In genomic region chr14:21890430-21890829, GRCm38 (mm10) we compare ENCODE assay signal across 14 mouse cellular contexts. TPM values are rescaled to one million over a fixed set of nuclear protein-coding genes. Genes with fewer than 3 reads are reported as not detected.
A peak's percentile ranks its signal among the peaks of the same experiment; 100 is the strongest.
DNase-seq lines count a peak whose midpoint lies in the region; ATAC-seq and TF ChIP-seq lines count a peak whose summit lies in the region.
"Had no signal": no experiment of that assay in that cellular context is flagged by ENCODE, and none has a peak within 500 bp of the region (broad histone marks: within the 10 kb centered on the region; RNA-seq: fewer than 3 reads in every experiment).

No protein-coding gene starts in this region.

- H3K27ac ChIP-seq in testis, adult 2 months (ENCODE audit: control insufficient read depth, insufficient read depth, low read depth, low read length), result no peak overlapping the region
- no peak overlapping the region for H3K27ac ChIP-seq in lung, embryonic 14.5 days (ENCODE audit: low read depth)
- no peak overlapping the region; the same call in 1 of the 2 replicates for H3K27ac ChIP-seq in hindbrain, embryonic 10.5 days
- no peak overlapping the region for H3K27ac ChIP-seq in forebrain, embryonic 13.5 days
- H3K27ac ChIP-seq: hindbrain, embryonic 15.5 days; layer of hippocampus, adult 2 months; liver, embryonic 15.5 days had no signal

- DNase-seq in gastrocnemius, postnatal 14 days, result peak; percentile 20
- DNase-seq in gastrocnemius, adult 18-20 months (ENCODE audit: low spot score), result no peak
- no peak for DNase-seq in testis, postnatal 10 days (ENCODE audit: low spot score)
- DNase-seq in lung, embryonic 14.5 days, result peak; percentile 48
- no peak for DNase-seq in hindbrain, embryonic 10.5 days (ENCODE audit: low spot score)
- DNase-seq in left cerebral cortex, adult 8-10 months (ENCODE audit: low spot score in 2 of 2), result no peak
- DNase-seq: cerebellum, adult 18-20 months; gastrocnemius, postnatal 10 days had no signal

- no peaks in the 10 kb centered on the region for H3K36me3 ChIP-seq in testis, adult 2 months (ENCODE audit: control insufficient read depth, insufficient read depth, low read length)
- no peaks in the 10 kb centered on the region for H3K36me3 ChIP-seq in lung, embryonic 14.5 days (ENCODE audit: insufficient read depth)
- H3K36me3 ChIP-seq in hindbrain, embryonic 10.5 days, result no peaks in the 10 kb centered on the region
- no peaks in the 10 kb centered on the region for H3K36me3 ChIP-seq in forebrain, embryonic 13.5 days (ENCODE audit: poor library complexity, severe bottlenecking)
- H3K36me3 ChIP-seq: hindbrain, embryonic 15.5 days; liver, embryonic 15.5 days had no signal

- no peaks in the 10 kb centered on the region for H3K9me3 ChIP-seq in lung, embryonic 14.5 days (ENCODE audit: low read depth, low read length)
- no peaks in the 10 kb centered on the region for H3K9me3 ChIP-seq in hindbrain, embryonic 10.5 days
- no peaks in the 10 kb centered on the region for H3K9me3 ChIP-seq in forebrain, embryonic 13.5 days (replicated peaks)
- H3K9me3 ChIP-seq: hindbrain, embryonic 15.5 days; liver, embryonic 15.5 days had no signal

- TF ChIP-seq CTCF in testis, adult 2 months (IDR thresholded peaks at IDR 0.05; ENCODE audit: control insufficient read depth, insufficient read depth, insufficient replicate concordance, low read depth, low read length), result no peak
- no peak for TF ChIP-seq CTCF in lung, embryonic 14.5 days (IDR thresholded peaks at IDR 0.05; ENCODE audit: low read depth)

- no peak for TF ChIP-seq POLR2A in testis, adult 2 months (IDR thresholded peaks at IDR 0.05; ENCODE audit: control insufficient read depth, low read depth, low read length)

- no peak for ATAC-seq in lung, embryonic 14.5 days (ENCODE audit: insufficient read depth)
- no peak for ATAC-seq in forebrain, embryonic 13.5 days
- ATAC-seq: CD4-positive, CD25-positive, alpha-beta regulatory T cell, adult 4 months had no signal

- intact Hi-C loops in gastrocnemius, postnatal 14 days (cut with DNase I; ENCODE audit: low total_unique reads), result no loop called here

- 69% methylated on average over 2 of the region's 2 CpGs for WGBS in lung, embryonic 14.5 days
- 90% methylated on average over 2 of the region's 2 CpGs for WGBS in hindbrain, embryonic 10.5 days
- WGBS in forebrain, embryonic 13.5 days, result 84% methylated on average over 2 of the region's 2 CpGs

- peaks cover 3% of the 10 kb centered on the region; the same call in 1 of the 2 replicates for H3K4me1 ChIP-seq in testis, adult 2 months (ENCODE audit: control insufficient read depth, insufficient read depth, low read length)
- 0 out of 2 replicates have a peak, but pooled peaks cover 11% of the 10 kb centered on the region for H3K4me1 ChIP-seq in lung, embryonic 14.5 days (ENCODE audit: insufficient read depth)
- peaks cover 15% of the 10 kb centered on the region for H3K4me1 ChIP-seq in hindbrain, embryonic 10.5 days (replicated peaks)
- H3K4me1 ChIP-seq in forebrain, embryonic 13.5 days, result no peaks in the 10 kb centered on the region
- H3K4me1 ChIP-seq: liver, embryonic 15.5 days had no signal

- H3K27me3 ChIP-seq in testis, adult 2 months (ENCODE audit: control insufficient read depth, insufficient read depth, low read length), result no peaks in the 10 kb centered on the region
- H3K27me3 ChIP-seq in lung, embryonic 14.5 days (ENCODE audit: insufficient read depth, low read length), result no peaks in the 10 kb centered on the region
- no peaks in the 10 kb centered on the region for H3K27me3 ChIP-seq in hindbrain, embryonic 10.5 days (ENCODE audit: insufficient read depth, poor library complexity, severe bottlenecking)
- H3K27me3 ChIP-seq in forebrain, embryonic 13.5 days, result no peaks in the 10 kb centered on the region
- H3K27me3 ChIP-seq: hindbrain, embryonic 15.5 days; liver, embryonic 15.5 days had no signal

- peak overlapping the region; percentile 54 for H3K4me3 ChIP-seq in testis, adult 2 months (ENCODE audit: control insufficient read depth, low read depth, low read length)
- no peak overlapping the region for H3K4me3 ChIP-seq in lung, embryonic 14.5 days (ENCODE audit: low read depth, low read length)
- no peak overlapping the region for H3K4me3 ChIP-seq in hindbrain, embryonic 10.5 days
- H3K4me3 ChIP-seq in forebrain, embryonic 13.5 days, result no peak overlapping the region
- H3K4me3 ChIP-seq: hindbrain, embryonic 15.5 days; layer of hippocampus, adult 2 months; liver, embryonic 15.5 days had no signal

- H3K9ac ChIP-seq in lung, embryonic 14.5 days, result no peak overlapping the region
- H3K9ac ChIP-seq in forebrain, embryonic 13.5 days, result no peak overlapping the region
- H3K9ac ChIP-seq: hindbrain, embryonic 15.5 days; liver, embryonic 15.5 days had no signal

- no peak overlapping the region for H3K4me2 ChIP-seq in lung, embryonic 14.5 days
- H3K4me2 ChIP-seq in forebrain, embryonic 13.5 days, result no peak overlapping the region
- H3K4me2 ChIP-seq: hindbrain, embryonic 15.5 days; liver, embryonic 15.5 days had no signal

RNA-seq across cellular contexts. Expression of gene Comtd1, which starts 41.7 kb away (rescaled TPM):
- total RNA-seq in gastrocnemius, postnatal 14 days (2021), result 1 to 10 TPM; 6.1 to 9.7 TPM
- total RNA-seq in gastrocnemius, adult 18-20 months (2021), result 10 to 100 TPM in 1 of 2 experiments, 1 to 10 TPM in 1; 6.1 to 11.3 TPM
- polyA plus RNA-seq in testis, adult 2 months (2012; rRNA removed), result 5.9 and 6.4 TPM in 2 replicates
- 15.4 and 17.0 TPM in 2 replicates for polyA plus RNA-seq in lung, embryonic 14.5 days (2014; fragmentation: Nextera tagmentation; extraction: Ambion mirVana)
- 15.7 and 16.8 TPM in 2 replicates for polyA plus RNA-seq in hindbrain, embryonic 10.5 days (2016; fragmentation: Nextera tagmentation; extraction: Ambion mirVana)
- total RNA-seq in left cerebral cortex, adult 8-10 months (2022), result 10 to 100 TPM; 23.8 to 32.8 (median 30.7) TPM
- 17.5 and 19.9 TPM in 2 replicates for polyA plus RNA-seq in forebrain, embryonic 13.5 days (2015; fragmentation: Nextera tagmentation; extraction: Ambion mirVana)

Comparison
In these comparisons a context has a peak if more than half of its experiments do, and no peak if none do; other contexts are left out.
1. DNase-seq: peak in gastrocnemius, postnatal 14 days (single experiment) and lung, embryonic 14.5 days (single experiment); none in gastrocnemius, adult 18-20 months (single experiment), testis, postnatal 10 days (single experiment), hindbrain, embryonic 10.5 days (single experiment) and left cerebral cortex, adult 8-10 months (0 of 2).